Mouse (Mus musculus) cortical plate, adult 2 months (tissue): Measurements from ENCODE around the gene Entpd1.

ENCODE experiments used
- CTCF ChIP-seq: fragments of 200-500 bp; IDR thresholded peaks from 2 replicates; pipeline ENCODE4 v1.5.1; 2011; ENCODE audit warnings: mild to moderate bottlenecking, control low read depth, low read length; ENCODE audit not compliant: insufficient read depth; ENCODE audit errors: extremely low read depth
- POLR2A ChIP-seq: fragments of 200-500 bp; IDR thresholded peaks from 2 replicates; pipeline ENCODE4 v1.6.1; 2011; ENCODE audit warnings: mild to moderate bottlenecking, low read length, control low read depth; ENCODE audit not compliant: insufficient read depth; ENCODE audit errors: extremely low read depth

DNA sequence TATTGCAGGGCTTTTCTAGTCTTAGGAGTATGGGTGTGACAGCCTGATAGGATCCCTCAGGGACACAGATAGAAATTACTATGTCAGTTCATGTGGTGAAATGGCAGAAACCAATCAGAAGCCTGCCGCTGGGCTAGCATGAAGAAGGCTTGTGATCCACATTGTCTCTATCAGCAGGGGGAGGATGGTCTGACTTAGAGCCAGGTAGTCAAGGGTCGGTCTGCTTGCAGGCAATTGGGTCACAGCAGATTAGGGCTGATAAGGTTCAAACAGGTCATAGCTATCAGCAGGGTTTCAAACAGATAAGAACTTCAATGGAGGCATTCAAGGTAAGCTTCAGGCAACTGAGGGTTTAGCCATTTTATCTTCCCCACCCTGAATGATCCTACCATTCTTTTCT lies 31.3 kb upstream of the Entpd1 start:
- no peak for TF ChIP-seq POLR2A
- no peak for TF ChIP-seq CTCF
